Mouse (Mus musculus) duodenum, adult 2 months (tissue): ENCODE measurements around the gene Lztr1. TPM values are rescaled to one million over a fixed set of nuclear protein-coding genes. Genes with fewer than 3 reads are reported as not detected.

Source experiments
- polyA plus RNA-seq: library from polyadenylated mRNA; depleted of rRNA; stranded (reverse); fragments of >200 nt; gene quantifications from 2 replicates; pipeline ENCODE4 v1.2.3, GENCODE M21; 2012; ENCODE audit warnings: low replicate concordance; rRNA removed

Gene Lztr1
- polyA plus RNA-seq, result 143 and 180 TPM in 2 replicates

DNA sequence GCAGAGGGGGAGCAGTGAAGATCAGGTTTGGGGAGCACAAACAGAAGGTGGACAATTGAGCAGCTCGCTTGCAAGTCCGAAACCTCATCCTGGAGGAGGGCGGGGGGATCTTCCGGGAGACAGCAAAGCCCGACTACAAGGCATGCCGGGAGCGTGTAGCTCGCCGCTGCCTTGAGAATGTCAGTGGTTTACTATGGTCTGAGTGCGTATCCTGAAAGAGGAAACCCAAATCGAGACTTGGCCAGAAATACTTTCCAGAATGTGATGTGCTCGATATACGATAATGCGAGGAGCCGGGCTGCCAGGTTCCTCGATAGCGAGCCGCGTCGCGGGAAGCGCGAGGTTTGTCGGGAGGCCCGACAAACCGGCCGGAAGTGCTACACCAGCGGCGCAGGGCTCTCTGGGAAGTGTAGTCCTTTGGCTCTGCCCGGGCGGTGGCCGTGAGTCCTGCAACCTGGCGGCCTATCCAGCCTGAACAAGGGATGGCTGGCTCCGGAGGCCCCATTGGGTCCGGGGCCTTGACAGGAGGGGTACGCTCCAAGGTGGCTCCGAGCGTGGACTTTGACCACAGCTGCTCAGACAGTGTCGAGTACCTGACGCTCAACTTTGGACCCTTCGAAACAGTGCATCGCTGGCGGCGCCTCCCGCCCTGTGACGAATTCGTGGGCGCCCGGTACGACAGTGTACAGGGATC is at the start of gene Lztr1:
Gene Lztr1 (plus strand): TSS at position 143 of the 694 bp plus-strand sequence.

GRCm38 (mm10) chr16:17489469-17490111 is 18.9 kb upstream of the Lztr1 start, which contains the start of gene Aifm3:
Aifm3 (plus strand) TSS chr16:17489611.

DNA sequence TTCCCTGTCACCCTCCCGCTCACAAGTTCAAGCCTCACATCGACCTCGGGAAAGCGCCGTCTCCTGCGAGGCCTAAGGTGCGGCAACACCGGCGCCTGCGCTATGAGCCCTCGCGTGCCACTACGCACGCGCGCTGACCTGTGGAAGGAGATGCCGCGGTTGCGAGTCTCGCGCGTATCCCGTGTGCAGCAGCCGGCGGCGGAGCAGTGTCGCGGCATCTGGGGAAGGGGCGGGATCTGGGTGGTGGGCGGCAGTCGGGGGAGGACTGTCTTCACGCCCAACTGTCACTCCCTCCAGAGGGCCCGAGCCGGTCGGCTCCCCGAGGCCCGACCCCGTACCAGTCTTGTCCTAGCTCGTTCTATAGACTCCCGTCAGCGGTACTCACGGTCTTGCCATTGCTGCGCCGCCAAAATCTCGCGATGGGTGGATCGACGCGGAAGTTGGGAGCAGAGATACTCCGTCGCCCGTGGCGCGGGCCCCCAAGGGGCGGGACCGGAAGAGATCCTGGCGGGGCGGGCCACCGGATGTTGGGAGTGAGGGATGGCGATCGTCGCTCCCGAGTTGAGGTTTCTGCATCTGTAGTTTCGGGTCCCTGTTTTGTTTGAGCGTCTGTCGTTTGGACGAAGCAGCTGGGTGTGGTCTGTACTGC is 22.3 kb downstream of the Lztr1 start, which contains the start of gene Thap7:
Gene Thap7 (minus strand): TSS at position 497 of the 649 bp plus-strand sequence.

DNA sequence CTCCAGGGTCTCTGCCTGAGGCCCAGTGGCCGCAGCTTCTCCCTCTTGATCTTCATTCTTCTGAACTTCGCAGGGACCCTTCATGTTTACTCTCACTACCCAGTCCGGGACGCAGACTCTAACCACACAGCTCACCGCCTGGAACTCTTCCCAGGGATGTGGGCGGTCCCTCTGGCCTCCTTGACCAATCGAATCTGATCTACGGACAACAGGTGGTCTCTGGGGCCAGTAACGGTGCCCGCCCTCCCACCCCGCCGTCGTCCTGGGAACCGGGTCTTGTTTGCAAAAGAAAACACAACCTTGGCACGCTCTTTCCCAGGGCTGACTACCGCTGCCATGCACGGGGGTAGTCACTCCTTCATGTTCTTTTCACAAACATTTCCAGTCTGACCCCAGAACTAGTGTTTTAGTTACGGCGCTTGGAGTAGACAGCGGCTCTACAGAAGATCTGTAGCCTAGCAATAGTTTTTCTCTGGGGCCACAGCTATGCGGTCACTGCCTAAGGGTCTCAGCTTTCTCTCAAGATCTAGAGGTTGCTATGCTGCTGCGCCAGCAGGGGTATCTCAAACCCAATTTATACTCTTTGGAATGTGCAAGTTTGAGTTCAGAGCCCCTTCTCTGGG is 52.8 kb downstream of the Lztr1 start, which contains the start of gene Lrrc74b:
Gene Lrrc74b (minus strand): TSS at position 120 of the 623 bp plus-strand sequence.

DNA sequence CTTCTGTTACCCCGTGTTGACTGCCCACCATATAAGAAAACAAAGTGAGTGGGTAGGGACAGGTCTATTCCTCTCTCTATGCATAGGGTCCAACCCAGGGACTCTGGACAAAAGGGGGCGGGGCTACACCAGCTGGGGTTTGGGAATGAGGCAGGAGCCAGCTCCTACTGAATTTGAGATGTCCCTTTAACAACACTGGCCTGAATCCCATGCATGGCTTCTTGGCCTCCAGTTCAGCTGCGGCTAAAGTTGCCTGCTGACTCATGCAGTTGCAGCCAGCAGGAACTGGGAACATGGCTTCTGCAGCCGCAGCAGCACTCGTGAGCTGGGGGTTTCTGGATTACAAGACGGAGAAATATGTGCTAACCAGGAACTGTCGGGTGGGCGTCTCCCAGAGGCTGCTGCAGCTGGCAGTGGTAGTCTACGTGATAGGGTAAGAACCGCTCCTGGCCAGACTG is 53.3 kb downstream of the Lztr1 start, which contains the start of gene P2rx6:
Gene P2rx6 (plus strand): TSS at position 135 of the 458 bp plus-strand sequence.

Other genes with a start within 250 kb of the Lztr1 start
- gene Tmem191c, start 232.6 kb upstream of the Lztr1 start, polyA plus RNA-seq, result 6.2 and 12.6 TPM in 2 replicates
- gene Serpind1, start 177.3 kb upstream of the Lztr1 start, polyA plus RNA-seq, result 0.08 TPM in 1 of 2 replicates, not detected in the other
- gene Snap29, start 102.7 kb upstream of the Lztr1 start, polyA plus RNA-seq, result 2.6 and 4.5 TPM in 2 replicates
- gene Pi4ka, start 102.4 kb upstream of the Lztr1 start, polyA plus RNA-seq, result 32.3 and 39.8 TPM in 2 replicates
- gene Crkl, start 56.7 kb upstream of the Lztr1 start, polyA plus RNA-seq, result 26.8 and 38.8 TPM in 2 replicates
- gene Aifm3, start 19.1 kb upstream of the Lztr1 start, polyA plus RNA-seq, result 0.87 and 0.91 TPM in 2 replicates
- 75.3 and 98.6 TPM in 2 replicates for gene Thap7, start 22.4 kb downstream of the Lztr1 start, polyA plus RNA-seq
- gene Lrrc74b, start 52.6 kb downstream of the Lztr1 start, polyA plus RNA-seq, result 0.21 and 0.33 TPM in 2 replicates
- gene P2rx6, start 53.2 kb downstream of the Lztr1 start, polyA plus RNA-seq, result 1.1 and 1.6 TPM in 2 replicates
- gene Slc7a4, start 74.5 kb downstream of the Lztr1 start, polyA plus RNA-seq, result 14.7 and 24.5 TPM in 2 replicates
- gene Smpd4, start 110.7 kb downstream of the Lztr1 start, polyA plus RNA-seq, result 17.7 and 54.4 TPM in 2 replicates
- 0.55 and 0.85 TPM in 2 replicates for gene Ccdc74a, start 137.8 kb downstream of the Lztr1 start, polyA plus RNA-seq
- gene Med15, start 224.2 kb downstream of the Lztr1 start, polyA plus RNA-seq, result 85.9 and 111 TPM in 2 replicates